Mouse (Mus musculus) layer of hippocampus, adult 2 months (tissue): Measurements from ENCODE around the gene Gnaq. TPM values are rescaled to one million over a fixed set of nuclear protein-coding genes. Genes with fewer than 3 reads are reported as not detected.
A peak's percentile ranks its signal among the peaks of the same experiment; 100 is the strongest.

Source experiments
- DNase-seq, 2 experiments: peaks; one replicate each; pipeline ENCODE4 v3.0.0; 2022; ENCODE audit warnings: low spot score in 2 of 2
- H3K27ac ChIP-seq: fragments of 200-600 bp; 2 replicates; pipeline ENCODE4 v1.8.1; 2022
- H3K4me3 ChIP-seq: fragments of 200-600 bp; 2 replicates; pipeline ENCODE4 v1.8.1; 2022; ENCODE audit warnings: mild to moderate bottlenecking
- CTCF ChIP-seq: fragments of 200-600 bp; conservative IDR thresholded peaks from 2 replicates; pipeline ENCODE4 v1.8.1; 2022; ENCODE audit warnings: antibody characterized with exemption, mild to moderate bottlenecking, moderate library complexity
- total RNA-seq, 2 experiments: library from RNA; stranded (reverse); gene quantifications; 2 replicates each; pipeline ENCODE4 v1.2.3; 2021

The Gnaq gene
- total RNA-seq, 2 experiments from 2014 or later: 204 to 207 TPM

DNA sequence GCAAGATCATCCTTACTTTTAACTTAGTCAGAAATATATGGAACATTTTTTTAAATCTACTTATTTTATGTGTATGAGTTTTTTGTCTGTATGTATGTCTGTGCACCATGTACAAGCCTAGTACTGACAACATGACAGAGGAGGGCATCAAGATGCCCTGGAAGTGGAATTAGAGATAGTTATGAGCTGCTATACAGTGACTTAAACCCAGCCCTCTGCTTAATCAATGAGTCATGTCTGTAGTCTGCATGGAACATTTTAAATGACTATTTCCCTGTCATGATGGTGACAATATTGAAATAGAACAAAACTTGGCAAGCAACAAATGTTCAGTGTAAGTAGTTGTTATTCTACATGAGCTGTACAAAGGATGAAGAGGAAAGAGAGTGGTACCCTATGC is 196.4 kb downstream of the Gnaq start:
- peak overlapping the region; percentile 63 for H3K27ac ChIP-seq
- TF ChIP-seq CTCF: no peak
- no peak for DNase-seq

DNA sequence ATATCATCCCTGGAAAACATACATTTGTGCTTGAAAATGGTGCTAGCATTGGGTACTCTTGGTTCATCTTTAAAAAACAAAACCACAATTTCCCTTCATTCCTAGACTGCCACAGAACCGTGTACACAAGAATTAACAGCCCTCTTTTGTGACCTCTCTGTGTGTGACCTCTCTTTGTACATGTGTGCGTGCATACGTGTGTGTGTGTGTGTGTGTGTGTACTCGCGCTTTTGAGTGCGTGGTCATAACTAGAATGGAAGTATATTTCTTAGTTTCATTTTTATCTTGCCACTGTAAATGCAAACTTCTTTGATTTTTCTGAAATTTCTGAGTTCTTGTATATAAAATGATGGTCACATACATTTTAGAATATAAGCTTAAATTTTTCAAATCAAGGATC is 197.0 kb downstream of the Gnaq start:
- DNase-seq: no peak
- Histone ChIP-seq H3K4me3 (no peak overlapping the region), H3K27ac (peak overlapping the region; percentile 63; the same call in 1 of the 2 replicates)
- TF ChIP-seq CTCF: no peak

More for the DNA sequence above, 196.4 kb downstream of the Gnaq start:
- no peak overlapping the region for H3K4me3 ChIP-seq

DNA sequence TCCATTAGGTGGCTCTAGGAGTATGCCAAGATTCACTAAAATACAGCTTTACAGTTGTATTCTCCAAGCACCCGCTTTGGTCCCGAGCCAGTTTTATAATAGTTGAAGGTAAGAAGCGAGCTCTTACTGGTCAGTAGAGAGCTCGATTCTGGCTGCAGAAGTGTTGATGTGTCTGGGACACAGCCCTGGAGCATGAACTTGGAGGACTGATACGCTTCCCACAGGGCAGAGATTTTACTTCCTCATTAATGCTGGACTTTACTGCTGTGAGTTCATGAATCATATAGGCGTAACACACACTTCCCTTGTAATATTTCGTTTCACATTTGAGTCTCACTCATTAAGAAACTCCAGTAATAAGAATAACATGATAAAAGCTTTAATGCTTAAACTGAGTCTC is 197.5 kb downstream of the Gnaq start:
- Histone ChIP-seq H3K27ac (no peak overlapping the region), H3K4me3 (no peak overlapping the region)
- no peak for TF ChIP-seq CTCF
- DNase-seq: no peak

DNA sequence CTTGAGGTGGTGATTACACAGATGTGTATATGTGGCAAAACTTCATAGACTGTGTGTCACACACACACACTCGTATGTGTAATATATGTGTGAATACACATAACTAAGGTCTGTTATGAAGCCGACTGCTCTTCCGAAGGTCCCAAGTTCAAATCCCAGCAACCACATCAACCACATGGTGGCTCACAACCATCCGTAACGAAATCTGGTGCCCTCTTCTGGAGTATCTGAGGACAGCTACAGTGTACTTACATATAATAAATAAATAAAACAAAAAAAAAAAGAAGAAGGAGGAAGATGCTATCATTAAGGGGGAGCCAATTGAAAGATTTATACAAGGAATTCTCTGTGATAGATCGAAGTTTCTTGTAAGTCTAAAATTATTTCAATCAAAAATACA is 198.4 kb downstream of the Gnaq start:
- Histone ChIP-seq H3K4me3 (no peak overlapping the region), H3K27ac (no peak overlapping the region)
- DNase-seq: no peak
- peak; percentile 60 for TF ChIP-seq CTCF

DNA sequence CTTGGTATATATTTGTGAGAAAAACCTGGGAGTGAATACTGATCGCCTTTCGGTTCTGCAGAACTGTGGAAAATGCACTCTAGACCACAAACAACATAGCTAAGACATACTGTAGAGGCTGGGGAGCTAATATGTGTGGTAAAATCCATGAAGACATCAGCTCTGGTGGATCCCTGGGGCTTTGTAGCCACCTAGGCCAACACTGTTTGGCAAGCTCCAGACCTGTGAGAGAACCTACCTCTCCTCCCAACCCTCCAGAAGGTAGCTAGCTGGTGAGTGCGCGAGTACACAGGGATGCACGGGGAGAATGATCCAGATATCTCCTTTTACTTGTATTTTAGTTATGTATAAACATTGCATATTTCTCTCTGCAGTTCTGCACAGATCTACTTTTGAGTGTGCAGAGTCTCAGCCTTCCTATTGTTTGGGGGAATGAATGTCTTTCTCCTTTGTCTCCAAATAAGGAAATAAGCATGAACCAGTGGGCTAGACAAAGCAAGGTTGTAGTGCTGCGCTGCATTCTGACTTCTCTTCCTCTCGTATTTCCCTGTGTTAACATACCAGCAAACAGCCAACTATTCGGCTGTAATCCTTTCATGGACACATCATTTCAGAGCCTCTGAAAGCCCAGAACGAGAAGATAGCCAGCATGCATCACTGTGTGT is 205.4 kb downstream of the Gnaq start:
- DNase-seq: no peak
- Histone ChIP-seq H3K4me3 (no peak overlapping the region), H3K27ac (peak overlapping the region; percentile 25; the same call in 1 of the 2 replicates)
- no peak for TF ChIP-seq CTCF

DNA sequence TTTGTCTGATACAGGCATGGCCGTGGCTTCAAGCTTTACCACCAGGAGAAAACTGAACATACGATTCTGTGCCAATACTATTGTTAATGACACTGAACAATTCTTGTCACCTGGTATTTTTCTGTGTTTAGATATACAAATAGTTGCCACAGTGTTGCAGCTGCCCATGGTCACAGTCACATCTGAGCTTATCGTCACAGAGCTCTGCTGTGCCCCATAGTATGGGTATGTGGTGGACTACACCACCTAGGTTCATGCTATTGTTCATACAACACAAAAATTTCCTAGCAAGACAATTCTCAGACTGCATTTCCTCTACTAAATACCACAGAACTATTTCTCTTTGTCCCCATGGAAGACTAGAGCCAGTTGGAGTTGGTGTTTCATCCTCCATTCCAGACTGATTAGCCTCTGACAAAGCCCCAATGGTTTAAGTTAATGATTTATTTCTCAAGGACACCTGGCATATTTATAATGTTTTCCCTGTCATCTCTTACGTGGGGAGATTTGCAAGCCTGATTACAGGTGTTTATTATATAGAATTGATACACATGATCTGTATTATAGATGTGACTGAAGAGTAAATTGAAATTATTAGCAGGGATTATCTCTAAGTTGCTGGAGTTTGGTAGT is 207.4 kb downstream of the Gnaq start:
- Histone ChIP-seq H3K4me3 (no peak overlapping the region), H3K27ac (no peak overlapping the region)
- DNase-seq: no peak
- no peak for TF ChIP-seq CTCF

DNA sequence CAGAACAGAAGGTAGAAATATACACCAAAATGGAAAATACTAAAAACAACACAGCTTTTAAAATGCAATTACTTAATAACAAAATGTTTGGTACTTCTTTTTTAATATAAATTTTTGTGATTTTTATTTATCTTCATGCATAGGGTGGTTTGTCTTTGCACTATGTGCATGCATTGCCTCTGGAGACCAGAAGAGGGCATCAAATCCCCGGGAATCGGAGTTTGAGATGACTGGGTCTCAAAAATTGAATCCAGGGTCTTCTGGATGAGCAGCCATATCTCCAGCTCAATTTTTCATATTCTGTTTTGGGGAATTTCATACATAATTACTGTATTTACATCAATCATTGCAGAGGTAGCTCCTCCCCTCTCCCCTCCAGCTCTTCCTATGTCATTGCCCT is 210.1 kb downstream of the Gnaq start:
- DNase-seq: no peak
- TF ChIP-seq CTCF: peak; percentile 84
- Histone ChIP-seq H3K27ac (no peak overlapping the region), H3K4me3 (no peak overlapping the region)

DNA sequence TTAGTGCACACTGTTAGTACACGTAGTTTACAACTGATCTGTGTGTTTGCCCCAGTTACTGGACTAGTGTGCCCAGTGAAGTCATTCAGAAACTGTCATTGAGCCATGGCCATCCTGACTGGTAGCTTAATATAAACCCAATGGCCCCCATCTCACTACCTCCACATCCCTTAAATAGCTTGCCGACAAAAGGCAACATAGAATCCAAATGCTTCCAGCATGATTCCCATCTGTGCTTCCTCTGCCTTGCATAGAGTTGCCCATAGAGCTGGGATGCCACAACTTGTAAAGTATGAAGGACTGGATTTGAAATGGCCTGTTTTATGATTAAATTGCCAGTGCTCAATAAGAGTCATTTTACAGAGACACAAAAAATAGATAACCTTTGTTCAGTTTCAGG is 212.9 kb downstream of the Gnaq start:
- no peak overlapping the region for H3K4me3 ChIP-seq
- peak overlapping the region; percentile 74 for H3K27ac ChIP-seq
- no peak for TF ChIP-seq CTCF
- peak; percentile 44 to 57 for DNase-seq

DNA sequence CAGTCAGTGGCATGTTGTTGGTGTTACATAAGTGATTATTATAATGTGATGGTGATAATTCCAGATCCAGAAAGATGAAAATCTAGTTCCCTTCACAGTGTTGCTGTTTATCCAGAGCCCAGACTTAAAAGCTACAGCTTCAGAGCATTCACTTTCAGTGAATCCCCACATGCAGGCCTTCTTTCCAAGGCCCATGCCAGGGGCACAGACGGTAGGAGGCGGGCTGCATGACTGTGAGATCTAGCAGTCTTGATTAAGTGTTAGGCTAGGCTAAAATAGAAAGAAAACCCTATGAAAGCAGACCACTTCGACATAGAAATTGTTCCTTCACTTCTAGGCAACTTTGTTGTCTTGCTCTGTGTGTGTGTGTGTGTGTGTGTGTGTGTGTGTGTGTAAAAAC is 214.4 kb downstream of the Gnaq start:
- no peak; the same call in 1 of the 2 replicates for TF ChIP-seq CTCF
- Histone ChIP-seq H3K4me3 (no peak overlapping the region), H3K27ac (peak overlapping the region; percentile 82)
- peak; percentile 65 to 66 for DNase-seq

DNA sequence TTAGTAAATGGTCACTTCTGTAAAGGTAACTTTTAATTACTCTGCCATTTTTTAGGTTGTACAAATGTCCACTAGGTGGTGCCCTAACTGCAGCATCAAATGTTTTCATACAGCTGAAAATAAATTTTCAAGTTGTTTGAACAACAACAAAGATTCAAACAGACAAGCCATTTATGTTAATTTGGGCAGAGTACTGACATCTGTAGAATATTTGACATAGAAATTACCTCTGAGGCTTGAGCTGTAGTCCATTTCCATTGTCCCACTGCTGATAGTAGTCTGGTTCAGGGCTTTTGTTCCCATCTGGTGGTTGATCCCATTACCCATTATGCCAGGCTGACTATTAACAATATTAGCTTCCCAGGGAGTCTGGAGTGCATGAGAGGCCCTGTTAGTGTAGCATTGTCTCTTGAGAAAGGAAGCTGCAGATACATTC is 221.1 kb downstream of the Gnaq start:
- Histone ChIP-seq H3K4me3 (no peak overlapping the region), H3K27ac (no peak overlapping the region)
- no peak for DNase-seq
- peak; percentile 91 for TF ChIP-seq CTCF

DNA sequence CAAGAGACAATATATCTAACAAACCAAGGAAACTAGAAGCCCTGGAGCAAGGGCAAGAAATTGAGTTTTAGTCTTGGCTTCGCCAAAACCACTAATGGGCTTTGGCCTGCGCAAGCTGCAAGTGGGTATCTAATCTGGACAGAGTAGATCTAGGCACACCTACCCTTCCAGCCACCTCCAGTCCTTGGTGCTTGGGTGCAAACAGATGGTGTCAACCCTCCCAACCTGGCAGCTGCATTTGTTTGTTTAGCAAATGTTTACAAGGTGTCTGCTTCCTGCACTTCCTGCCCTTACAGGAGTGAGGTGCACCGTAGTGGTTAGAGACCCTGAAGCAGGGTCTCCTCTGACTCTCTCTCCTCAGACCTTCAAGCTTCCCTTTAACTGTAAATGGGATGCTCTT is 225.5 kb downstream of the Gnaq start:
- TF ChIP-seq CTCF: no peak
- Histone ChIP-seq H3K4me3 (no peak overlapping the region), H3K27ac (peak overlapping the region; percentile 24; the same call in 1 of the 2 replicates)
- no peak for DNase-seq

DNA sequence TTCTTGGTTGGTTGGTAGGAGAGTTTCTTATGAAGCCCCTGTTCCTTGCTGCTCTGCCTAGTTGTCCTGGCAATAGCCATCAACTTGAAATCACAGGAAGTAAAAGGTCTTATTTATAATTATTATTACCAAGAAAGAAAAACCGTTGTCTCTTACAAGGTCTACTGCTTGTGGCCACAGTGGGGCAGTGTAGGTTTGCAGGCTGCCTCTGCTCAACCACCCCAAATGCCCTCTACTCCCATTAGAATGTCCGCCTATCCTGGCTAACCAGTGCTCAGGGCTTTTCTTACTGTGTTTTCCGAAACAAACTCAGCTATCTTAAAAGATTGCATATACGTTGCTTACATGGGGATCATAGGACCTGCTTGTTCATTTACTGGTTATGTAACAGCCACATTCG is 226.3 kb downstream of the Gnaq start:
- TF ChIP-seq CTCF: peak; percentile 84
- Histone ChIP-seq H3K4me3 (no peak overlapping the region), H3K27ac (peak overlapping the region; percentile 11; the same call in 1 of the 2 replicates)
- peak in 1 of 2 experiments; percentile 49 for DNase-seq

DNA sequence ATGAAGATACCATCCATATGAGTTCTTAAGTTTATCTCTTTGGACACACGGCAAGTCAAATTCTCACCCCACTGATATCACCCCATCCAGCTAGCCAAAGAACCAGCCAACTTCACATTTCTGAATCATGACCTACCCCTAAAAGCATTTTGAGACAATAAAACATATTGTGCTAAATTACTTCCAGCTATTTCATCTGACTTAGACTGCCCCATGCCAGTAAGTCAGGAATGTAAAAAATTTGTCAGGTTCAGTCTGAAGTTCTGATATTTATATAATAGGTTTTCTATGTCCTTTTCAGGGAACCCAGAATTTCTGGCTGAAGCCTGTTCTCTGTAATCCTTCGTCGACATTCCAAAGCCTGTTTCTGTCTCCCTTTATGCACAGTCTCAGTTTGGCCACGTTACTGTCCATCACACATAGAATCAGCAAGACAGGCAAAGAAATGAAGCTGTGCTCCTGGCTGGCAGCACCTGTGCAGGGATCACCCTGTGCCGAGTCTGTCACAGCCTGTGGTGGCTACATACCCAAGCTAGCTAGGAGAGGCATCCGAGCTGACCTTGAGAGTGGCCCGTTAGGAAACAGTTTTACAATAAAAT is 233.9 kb downstream of the Gnaq start:
- no peak for TF ChIP-seq CTCF
- Histone ChIP-seq H3K4me3 (no peak overlapping the region), H3K27ac (peak overlapping the region; percentile 85)
- DNase-seq: no peak
